Mouse (Mus musculus): ENCODE measurements around the gene Golga7b.

DNA sequence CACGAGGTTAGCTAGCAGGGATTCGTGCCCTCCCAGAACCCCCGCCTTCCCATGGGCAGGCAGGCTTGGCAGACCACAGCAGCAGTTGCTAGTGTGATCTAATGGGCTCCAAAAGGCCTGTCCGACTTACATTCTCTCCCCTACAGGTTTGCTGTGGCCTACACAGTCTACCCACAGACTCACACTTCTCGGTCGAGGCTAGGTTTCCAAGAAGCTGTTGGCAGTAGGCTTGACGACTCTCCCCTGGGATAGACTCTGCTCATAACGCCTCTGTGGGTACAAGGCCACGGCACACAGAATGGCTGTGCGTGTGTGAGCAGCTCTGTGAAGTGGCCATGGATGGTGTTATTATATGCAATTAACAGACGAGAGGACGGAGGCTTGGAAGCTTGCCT is 9.9 kb downstream of the Golga7b start:
- TF ChIP-seq POLR2A (IDR thresholded peaks at IDR 0.05; ENCODE audit: low read depth, low read length) (no peak), CTCF (IDR thresholded peaks at IDR 0.05; ENCODE audit: borderline replicate concordance, insufficient read depth, low read length) (no peak)

All from embryonic fibroblast, embryonic 13.5 days (primary cell).